Mouse (Mus musculus): Measurements from ENCODE around the gene Fstl5. TPM values are rescaled to one million over a fixed set of nuclear protein-coding genes. Genes with fewer than 3 reads are reported as not detected.

Gene Fstl5
- polyA plus RNA-seq (2012): not detected in 2 replicates

DNA sequence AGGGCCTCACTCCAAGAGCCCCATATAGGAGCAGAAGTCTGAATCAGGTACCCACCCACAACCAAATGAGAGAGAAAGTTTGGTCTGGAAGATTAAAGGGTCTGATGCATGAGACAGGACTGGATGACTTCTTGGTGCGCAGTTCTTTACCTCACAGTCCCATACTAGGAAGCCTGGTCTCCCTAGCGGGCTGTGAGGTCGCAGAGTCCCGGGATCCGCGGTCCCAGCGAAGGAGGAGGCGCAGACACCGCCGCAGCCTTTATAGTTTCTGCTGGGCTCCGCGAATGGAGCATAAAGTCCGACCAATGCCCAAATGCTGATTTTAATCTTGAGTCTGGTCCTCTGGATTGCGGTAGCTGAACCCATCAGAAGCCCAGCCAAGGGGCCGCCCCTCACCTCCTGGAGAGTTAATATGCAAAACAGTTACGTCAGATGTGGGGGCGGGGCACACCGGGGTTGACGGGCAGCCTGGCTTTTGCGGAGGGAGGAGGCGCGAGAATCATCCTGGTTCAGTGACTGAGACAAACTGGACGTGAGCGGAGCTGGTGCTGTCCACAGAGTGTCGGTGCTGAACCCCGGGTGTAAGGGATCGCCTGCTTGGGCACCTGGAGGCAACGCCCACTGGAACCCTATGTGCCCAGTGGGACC lies at the start of gene Fstl5:
Gene Fstl5 (plus strand): TSS at position 211 of the 648 bp plus-strand sequence.
- Histone ChIP-seq H3K4me3 (replicated peaks) (no peak within 1 kb of the TSS), H3K4me1 (ENCODE audit: control insufficient read depth) (no peaks in the 10 kb centered on the region), H3K27me3 (ENCODE audit: control insufficient read depth) (no peaks in the 10 kb centered on the region), H3K36me3 (ENCODE audit: control insufficient read depth) (no peaks in the 10 kb centered on the region), H3K9me3 (ENCODE audit: control insufficient read depth, low read length) (no peaks in the 10 kb centered on the region)
- TF ChIP-seq TAL1 (IDR thresholded peaks at IDR 0.05; ENCODE audit: low read length) (no peak), GATA1 (IDR thresholded peaks at IDR 0.05; ENCODE audit: low read length) (no peak)

GRCm38 (mm10) chr3:76025523-76025922 lies 48.5 kb upstream of the Fstl5 start:
- Histone ChIP-seq H3K36me3 (ENCODE audit: control insufficient read depth) (no peaks in the 10 kb centered on the region), H3K9me3 (ENCODE audit: control insufficient read depth, low read length) (no peaks in the 10 kb centered on the region), H3K27me3 (ENCODE audit: control insufficient read depth) (no peaks in the 10 kb centered on the region), H3K4me3 (replicated peaks) (no peak overlapping the region), H3K4me1 (ENCODE audit: control insufficient read depth) (no peaks in the 10 kb centered on the region)
- TF ChIP-seq TAL1 (IDR thresholded peaks at IDR 0.05; ENCODE audit: low read length) (no peak), GATA1 (IDR thresholded peaks at IDR 0.05; ENCODE audit: low read length) (no peak)

- no peaks in the 10 kb centered on the region for H3K27me3 ChIP-seq (ENCODE audit: control insufficient read depth)
- H3K4me1 ChIP-seq (ENCODE audit: control insufficient read depth): no peaks in the 10 kb centered on the region
- TF ChIP-seq TAL1 (IDR thresholded peaks at IDR 0.05; ENCODE audit: low read length): no peak
- TF ChIP-seq GATA1 (IDR thresholded peaks at IDR 0.05; ENCODE audit: low read length): no peak
- no peak overlapping the region for H3K4me3 ChIP-seq (replicated peaks)
- H3K36me3 ChIP-seq (ENCODE audit: control insufficient read depth): no peaks in the 10 kb centered on the region
- no peaks in the 10 kb centered on the region for H3K9me3 ChIP-seq (ENCODE audit: control insufficient read depth, low read length)
Observed at GRCm38 (mm10) chr3:76051124-76051523, 22.9 kb upstream of the Fstl5 start.

DNA sequence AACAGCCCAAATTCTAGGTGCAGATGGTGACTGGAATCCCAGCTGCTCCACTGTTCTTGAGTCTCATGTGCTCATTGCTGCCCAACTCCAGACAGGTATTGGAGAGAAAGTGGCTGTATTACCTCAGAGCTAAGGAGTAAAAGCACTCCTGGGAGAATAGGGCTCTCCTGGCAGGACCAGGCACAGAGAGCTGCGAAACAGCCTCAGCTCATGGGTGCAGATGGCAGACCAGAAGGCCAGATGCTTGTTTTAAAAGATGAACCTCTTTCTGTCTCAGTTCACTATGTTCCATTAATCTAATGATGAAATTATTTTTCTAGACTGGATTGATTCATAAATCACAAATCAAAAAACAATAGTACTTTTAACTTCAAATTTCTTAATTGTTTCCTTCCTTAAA lies 12.1 kb upstream of the Fstl5 start:
- Histone ChIP-seq H3K9me3 (ENCODE audit: control insufficient read depth, low read length) (no peaks in the 10 kb centered on the region), H3K4me1 (ENCODE audit: control insufficient read depth) (no peaks in the 10 kb centered on the region), H3K4me3 (replicated peaks) (no peak overlapping the region), H3K36me3 (ENCODE audit: control insufficient read depth) (no peaks in the 10 kb centered on the region), H3K27me3 (ENCODE audit: control insufficient read depth) (no peaks in the 10 kb centered on the region)
- TF ChIP-seq TAL1 (IDR thresholded peaks at IDR 0.05; ENCODE audit: low read length) (no peak), GATA1 (IDR thresholded peaks at IDR 0.05; ENCODE audit: low read length) (no peak)

DNA sequence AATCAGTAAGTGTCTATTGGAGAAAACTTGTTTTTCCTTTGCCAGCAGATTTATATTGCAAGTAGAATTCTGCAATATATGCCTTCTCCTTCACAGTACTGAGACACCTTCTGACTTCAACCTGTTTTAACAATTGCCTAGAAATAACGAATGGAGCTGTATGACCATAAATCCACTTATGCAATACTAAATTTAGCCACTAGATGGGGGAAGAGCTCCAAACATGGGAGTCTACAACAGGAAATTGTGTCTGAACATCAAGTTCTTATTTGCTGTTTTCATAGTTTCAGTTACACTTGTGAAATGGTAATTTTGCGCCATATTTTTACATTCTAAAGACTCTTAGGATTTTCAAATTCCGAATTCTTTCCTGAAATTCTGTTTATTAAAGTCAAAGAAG lies 6.2 kb upstream of the Fstl5 start:
- H3K36me3 ChIP-seq (ENCODE audit: control insufficient read depth): no peaks in the 10 kb centered on the region
- no peaks in the 10 kb centered on the region for H3K4me1 ChIP-seq (ENCODE audit: control insufficient read depth)
- H3K9me3 ChIP-seq (ENCODE audit: control insufficient read depth, low read length): no peaks in the 10 kb centered on the region
- no peak overlapping the region for H3K4me3 ChIP-seq (replicated peaks)
- no peaks in the 10 kb centered on the region for H3K27me3 ChIP-seq (ENCODE audit: control insufficient read depth)
- no peak for TF ChIP-seq GATA1 (IDR thresholded peaks at IDR 0.05; ENCODE audit: low read length)
- no peak for TF ChIP-seq TAL1 (IDR thresholded peaks at IDR 0.05; ENCODE audit: low read length)

- Histone ChIP-seq H3K4me1 (ENCODE audit: control insufficient read depth) (no peaks in the 10 kb centered on the region), H3K27me3 (ENCODE audit: control insufficient read depth) (no peaks in the 10 kb centered on the region), H3K36me3 (ENCODE audit: control insufficient read depth) (no peaks in the 10 kb centered on the region), H3K4me3 (replicated peaks) (no peak overlapping the region), H3K9me3 (ENCODE audit: control insufficient read depth, low read length) (no peaks in the 10 kb centered on the region)
- no peak for TF ChIP-seq TAL1 (IDR thresholded peaks at IDR 0.05; ENCODE audit: low read length)
- no peak for TF ChIP-seq GATA1 (IDR thresholded peaks at IDR 0.05; ENCODE audit: low read length)
Observed at GRCm38 (mm10) chr3:76072826-76073225, 1.2 kb upstream of the Fstl5 start.

DNA sequence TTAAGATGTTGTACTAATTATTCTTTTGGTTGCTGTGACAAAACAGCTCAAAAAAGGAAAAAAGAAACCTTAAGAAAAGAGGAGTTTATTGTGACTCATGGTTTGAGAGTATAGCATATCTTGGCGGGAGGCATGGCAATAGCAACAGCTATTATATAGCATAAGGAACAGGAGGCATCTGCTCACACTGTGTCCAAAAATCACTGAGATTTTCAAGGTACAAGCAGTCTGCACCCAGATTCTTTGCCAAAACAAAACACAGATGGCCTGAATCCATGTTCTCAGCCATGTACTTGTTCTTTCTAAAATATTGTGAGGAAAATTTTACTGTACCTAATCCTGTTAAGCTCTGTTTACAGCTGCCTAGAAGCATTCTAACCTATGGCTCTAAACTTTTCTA lies 66.4 kb downstream of the Fstl5 start:
- Histone ChIP-seq H3K36me3 (ENCODE audit: control insufficient read depth) (no peaks in the 10 kb centered on the region), H3K4me3 (replicated peaks) (no peak overlapping the region), H3K27me3 (ENCODE audit: control insufficient read depth) (no peaks in the 10 kb centered on the region), H3K9me3 (ENCODE audit: control insufficient read depth, low read length) (peaks cover 3% of the 10 kb centered on the region; the same call in 1 of the 2 replicates), H3K4me1 (ENCODE audit: control insufficient read depth) (no peaks in the 10 kb centered on the region)
- TF ChIP-seq GATA1 (IDR thresholded peaks at IDR 0.05; ENCODE audit: low read length) (no peak), TAL1 (IDR thresholded peaks at IDR 0.05; ENCODE audit: low read length) (no peak)

GRCm38 (mm10) chr3:76147846-76148245 lies 73.8 kb downstream of the Fstl5 start:
- Histone ChIP-seq H3K4me3 (replicated peaks) (no peak overlapping the region), H3K36me3 (ENCODE audit: control insufficient read depth) (no peaks in the 10 kb centered on the region), H3K4me1 (ENCODE audit: control insufficient read depth) (no peaks in the 10 kb centered on the region), H3K27me3 (ENCODE audit: control insufficient read depth) (no peaks in the 10 kb centered on the region), H3K9me3 (ENCODE audit: control insufficient read depth, low read length) (peaks cover 5% of the 10 kb centered on the region; the same call in 1 of the 2 replicates)
- TF ChIP-seq TAL1 (IDR thresholded peaks at IDR 0.05; ENCODE audit: low read length): no peak
- TF ChIP-seq GATA1 (IDR thresholded peaks at IDR 0.05; ENCODE audit: low read length): no peak

- Histone ChIP-seq H3K4me1 (ENCODE audit: control insufficient read depth) (no peaks in the 10 kb centered on the region), H3K9me3 (ENCODE audit: control insufficient read depth, low read length) (0 out of 2 replicates have a peak, but pooled peaks cover 2% of the 10 kb centered on the region), H3K27me3 (ENCODE audit: control insufficient read depth) (no peaks in the 10 kb centered on the region), H3K36me3 (ENCODE audit: control insufficient read depth) (no peaks in the 10 kb centered on the region), H3K4me3 (replicated peaks) (no peak overlapping the region)
- TF ChIP-seq GATA1 (IDR thresholded peaks at IDR 0.05; ENCODE audit: low read length): no peak
- TF ChIP-seq TAL1 (IDR thresholded peaks at IDR 0.05; ENCODE audit: low read length): no peak
Observed at GRCm38 (mm10) chr3:76238834-76239233, 164.8 kb downstream of the Fstl5 start.

- Histone ChIP-seq H3K36me3 (ENCODE audit: control insufficient read depth) (no peaks in the 10 kb centered on the region), H3K4me3 (replicated peaks) (no peak overlapping the region), H3K9me3 (ENCODE audit: control insufficient read depth, low read length) (no peaks in the 10 kb centered on the region), H3K4me1 (ENCODE audit: control insufficient read depth) (no peaks in the 10 kb centered on the region), H3K27me3 (ENCODE audit: control insufficient read depth) (no peaks in the 10 kb centered on the region)
- TF ChIP-seq TAL1 (IDR thresholded peaks at IDR 0.05; ENCODE audit: low read length) (no peak), GATA1 (IDR thresholded peaks at IDR 0.05; ENCODE audit: low read length) (no peak)
Observed at GRCm38 (mm10) chr3:76251385-76251784, 177.3 kb downstream of the Fstl5 start.
